Mouse (Mus musculus): ENCODE measurements at regions not wholly inside any gene's neighbourhood (a gene's known extent, or its start where the extent isn't known, plus 50 kb on each side); places are given as distances from the start of the nearest gene placed in this dataset.

- Histone ChIP-seq H3K36me3 (replicated peaks; ENCODE audit: control insufficient read depth, insufficient read depth) (no peaks in the 10 kb centered on the region), H3K27ac (no peak overlapping the region), H3K9ac (no peak overlapping the region), H3K4me2 (replicated peaks) (no peak overlapping the region), H3K27me3 (ENCODE audit: control insufficient read depth, insufficient read depth, low read length) (no peaks in the 10 kb centered on the region), H3K9me3 (ENCODE audit: control insufficient read depth, low read length) (no peaks in the 10 kb centered on the region), H3K4me3 (replicated peaks; ENCODE audit: low read length) (no peak overlapping the region), H3K4me1 (replicated peaks; ENCODE audit: control insufficient read depth, insufficient read depth, low read length) (no peaks in the 10 kb centered on the region)
- WGBS = 77% methylated on average over 1 of the region's 1 CpGs
- no peak for DNase-seq (ENCODE audit: low spot score)
- ATAC-seq (ENCODE audit: low FRiP score) = no peak
These were observed 1053.7 kb upstream of the Adgrl3 start for GRCm38 (mm10) chr5:79966241-79966640.

GRCm38 (mm10) chr5:80005470-80005869, 1014.5 kb upstream of the Adgrl3 start:
- H3K9ac ChIP-seq = no peak overlapping the region
- H3K9me3 ChIP-seq (ENCODE audit: control insufficient read depth, low read length) = no peaks in the 10 kb centered on the region
- H3K4me1 ChIP-seq (replicated peaks; ENCODE audit: control insufficient read depth, insufficient read depth, low read length) = no peaks in the 10 kb centered on the region
- no peak overlapping the region for H3K4me2 ChIP-seq (replicated peaks)
- H3K4me3 ChIP-seq (replicated peaks; ENCODE audit: low read length) = no peak overlapping the region
- H3K27ac ChIP-seq = no peak overlapping the region
- H3K27me3 ChIP-seq (ENCODE audit: control insufficient read depth, insufficient read depth, low read length) = no peaks in the 10 kb centered on the region
- ATAC-seq (ENCODE audit: low FRiP score) = no peak
- DNase-seq (ENCODE audit: low spot score) = no peak
- H3K36me3 ChIP-seq (replicated peaks; ENCODE audit: control insufficient read depth, insufficient read depth) = no peaks in the 10 kb centered on the region

GRCm38 (mm10) chr5:80038876-80039275, 981.1 kb upstream of the Adgrl3 start:
- 63% methylated on average over 4 of the region's 4 CpGs for WGBS
- no peaks in the 10 kb centered on the region for H3K36me3 ChIP-seq (replicated peaks; ENCODE audit: control insufficient read depth, insufficient read depth)

GRCm38 (mm10) chr5:80039431-80039830, 980.5 kb upstream of the Adgrl3 start:
- Histone ChIP-seq H3K36me3 (replicated peaks; ENCODE audit: control insufficient read depth, insufficient read depth) (no peaks in the 10 kb centered on the region), H3K9ac (no peak overlapping the region), H3K4me1 (replicated peaks; ENCODE audit: control insufficient read depth, insufficient read depth, low read length) (no peaks in the 10 kb centered on the region), H3K4me3 (replicated peaks; ENCODE audit: low read length) (no peak overlapping the region), H3K4me2 (replicated peaks) (no peak overlapping the region), H3K27me3 (ENCODE audit: control insufficient read depth, insufficient read depth, low read length) (no peaks in the 10 kb centered on the region), H3K27ac (no peak overlapping the region), H3K9me3 (ENCODE audit: control insufficient read depth, low read length) (no peaks in the 10 kb centered on the region)
- DNase-seq (ENCODE audit: low spot score) (peak; percentile 23), ATAC-seq (ENCODE audit: low FRiP score) (peak; percentile 46; the same call in 1 of the 2 replicates)
- WGBS = 58% methylated on average over 2 of the region's 2 CpGs

More at GRCm38 (mm10) chr5:80038876-80039275, 981.1 kb upstream of the Adgrl3 start:
- H3K4me1 ChIP-seq (replicated peaks; ENCODE audit: control insufficient read depth, insufficient read depth, low read length) = no peaks in the 10 kb centered on the region
- no peaks in the 10 kb centered on the region for H3K27me3 ChIP-seq (ENCODE audit: control insufficient read depth, insufficient read depth, low read length)
- H3K9ac ChIP-seq = no peak overlapping the region
- no peak overlapping the region for H3K4me2 ChIP-seq (replicated peaks)
- H3K4me3 ChIP-seq (replicated peaks; ENCODE audit: low read length) = no peak overlapping the region
- DNase-seq (ENCODE audit: low spot score) (peak; percentile 7), ATAC-seq (ENCODE audit: low FRiP score) (no peak)
- no peak overlapping the region for H3K27ac ChIP-seq
- H3K9me3 ChIP-seq (ENCODE audit: control insufficient read depth, low read length) = no peaks in the 10 kb centered on the region

Data from hindbrain, embryonic 14.5 days (tissue).